Mouse (Mus musculus) bone marrow, adult 2 months (tissue): Measurements from ENCODE around the gene Ctsl.

ENCODE experiments used
- CTCF ChIP-seq: fragments of 200-500 bp; IDR thresholded peaks from 2 replicates; pipeline ENCODE4 v1.5.1; 2011; ENCODE audit warnings: low read length, control low read depth; ENCODE audit not compliant: control insufficient read depth, insufficient read depth
- POLR2A ChIP-seq: fragments of 200-500 bp; IDR thresholded peaks from 2 replicates; pipeline ENCODE4 v1.6.1; 2011; ENCODE audit warnings: low read depth, mild to moderate bottlenecking, control low read depth, low read length, borderline replicate concordance; ENCODE audit not compliant: control insufficient read depth

DNA sequence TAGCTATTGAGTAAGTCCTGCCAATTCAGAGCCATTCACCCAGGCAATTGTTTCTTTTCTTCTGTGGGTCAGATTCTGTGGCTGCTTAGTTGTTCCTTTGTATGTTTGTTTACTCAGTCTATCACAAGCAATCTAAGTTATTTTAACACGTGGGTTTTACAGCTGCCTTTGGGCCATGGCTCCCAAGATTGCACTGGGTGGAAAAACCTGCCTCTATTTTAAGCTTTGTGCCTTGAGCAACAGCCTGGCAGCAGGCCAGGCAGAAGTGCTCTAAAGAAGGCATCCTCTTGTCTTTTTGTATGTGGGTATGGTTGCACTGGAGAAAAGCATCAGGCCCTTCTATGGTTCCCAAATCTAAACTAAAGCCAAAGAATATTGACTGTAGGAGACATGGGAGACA lies 3.0 kb upstream of the Ctsl start:
- TF ChIP-seq POLR2A (no peak), CTCF (no peak)
